In the genomic region with DNA sequence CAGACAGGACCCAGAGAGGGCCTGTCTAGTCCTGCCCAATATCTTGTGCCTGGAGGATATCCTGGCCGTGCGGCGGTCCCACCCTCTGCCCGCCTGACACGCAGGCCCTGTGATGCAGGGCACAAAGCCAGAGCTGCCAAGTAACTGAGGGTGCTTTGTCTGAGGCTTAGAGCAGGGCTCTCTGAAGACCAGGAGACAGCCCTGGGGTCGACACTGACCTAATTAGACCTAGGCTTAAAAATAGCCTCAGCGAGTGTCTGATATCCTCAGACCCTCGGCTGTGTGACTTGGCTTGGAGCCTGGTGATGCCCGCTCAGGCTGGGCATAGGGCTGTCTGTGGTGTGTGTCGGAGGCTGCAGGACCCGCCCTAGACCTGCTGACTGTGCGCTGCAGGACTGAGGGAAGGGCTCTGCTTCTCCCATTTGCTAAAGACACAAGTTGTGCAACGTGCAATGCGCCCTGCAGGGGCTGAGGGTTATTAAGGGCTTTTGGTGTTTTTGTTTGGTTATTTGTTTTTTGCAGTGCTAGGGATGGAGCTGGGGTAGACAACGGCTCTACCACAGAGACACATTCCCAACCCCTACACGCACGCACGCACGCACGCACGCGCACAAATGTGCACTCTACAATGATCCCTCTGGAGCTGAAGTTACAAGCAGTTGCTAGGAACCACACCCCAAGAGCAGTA, we compare ENCODE assay signal across 8 mouse cellular contexts. TPM values are rescaled to one million over a fixed set of nuclear protein-coding genes. Genes with fewer than 3 reads are reported as not detected.
DNase-seq lines count a peak whose midpoint lies in the region; ATAC-seq lines count a peak whose summit lies in the region.

No protein-coding gene starts in this region.

- peak; percentile 74 for DNase-seq in cerebellum, adult 11-12 months
- peak; percentile 60 to 77 for DNase-seq in urinary bladder, postnatal 36 days (ENCODE audit: low spot score in 2 of 2)
- no peak for DNase-seq in urinary bladder, postnatal 25 days (ENCODE audit: low spot score)
- peak; percentile 29 to 51 for DNase-seq in layer of hippocampus, postnatal 36 days
- DNase-seq in MN1 (ENCODE audit: low spot score): no peak
- DNase-seq in thymus, postnatal 25 days: no peak
- DNase-seq in B cell, adult 2 months: no peak

- no peak for ATAC-seq in cerebellum, adult (ENCODE audit: insufficient number of reproducible peaks, low FRiP score, low TSS enrichment)

RNA-seq across cellular contexts. Expression of gene Tmem51, which starts 26.4 kb away (rescaled TPM):
- total RNA-seq in layer of hippocampus, postnatal 36 days (2021): 1 to 10 TPM; 4.2 TPM

RNA-seq across cellular contexts. Expression of gene Fhad1, which starts 42.8 kb away (rescaled TPM):
- total RNA-seq in layer of hippocampus, postnatal 36 days (2021): 1 to 10 TPM; 8.6 to 9.7 TPM

Comparison
In these comparisons a context has a peak if more than half of its experiments do, and no peak if none do; other contexts are left out.
1. DNase-seq: peak in cerebellum, adult 11-12 months (single experiment), urinary bladder, postnatal 36 days (2 of 2) and layer of hippocampus, postnatal 36 days (2 of 2); none in urinary bladder, postnatal 25 days (single experiment), MN1 (single experiment), thymus, postnatal 25 days (single experiment) and B cell, adult 2 months (0 of 2).